Mouse (Mus musculus) MEL (cell line): ENCODE data around the gene Crybb1. TPM values are rescaled to one million over a fixed set of nuclear protein-coding genes. Genes with fewer than 3 reads are reported as not detected.

Source experiments
- DNase-seq: peaks from one replicate; pipeline ENCODE4 v3.0.0; 2011; ENCODE audit warnings: low read depth, low spot score
- H3K27ac ChIP-seq: 2 replicates; pipeline ENCODE4 v1.5.1; 2012; ENCODE audit warnings: low read depth, mild to moderate bottlenecking, control low read depth, low read length, moderate library complexity; ENCODE audit not compliant: control insufficient read depth
- H3K27me3 ChIP-seq, 2 experiments: fragments of 150-350 bp in 1 of 2; sonication (generic) in 1 of 2; 2 replicates each; pipeline ENCODE4 v1.6.1; 2012; ENCODE audit warnings: low read length in 2 of 2, mild to moderate bottlenecking in 2 of 2, improper control_type of control experiment in 1 of 2, moderate library complexity in 1 of 2; ENCODE audit not compliant: insufficient read depth in 2 of 2, control insufficient read depth in 1 of 2
- H3K36me3 ChIP-seq, 2 experiments: 2 replicates each; pipeline ENCODE4 v1.6.1; 2012 to 2014; ENCODE audit warnings: low read length in 2 of 2, improper control_type of control experiment in 1 of 2, inconsistent platforms in 1 of 2, mild to moderate bottlenecking in 1 of 2; ENCODE audit not compliant: insufficient read depth in 2 of 2, control insufficient read depth in 1 of 2
- H3K4me1 ChIP-seq, 2 experiments: fragments of 150-350 bp in 1 of 2; sonication (generic) in 1 of 2; 2 replicates each; pipeline ENCODE4 v1.6.1; 2012; ENCODE audit warnings: low read length in 2 of 2, improper control_type of control experiment in 1 of 2, mild to moderate bottlenecking in 1 of 2; ENCODE audit not compliant: insufficient read depth in 2 of 2, control insufficient read depth in 1 of 2
- H3K4me3 ChIP-seq, 2 experiments: fragments of 150-350 bp in 1 of 2; sonication (generic) in 1 of 2; 2 replicates each; pipeline ENCODE4 v1.5.1; 2012; ENCODE audit warnings: low read depth in 2 of 2, low read length in 2 of 2, mild to moderate bottlenecking in 2 of 2, moderate library complexity in 2 of 2, control low read depth in 1 of 2, improper control_type of control experiment in 1 of 2; ENCODE audit not compliant: control insufficient read depth in 1 of 2, insufficient read depth in 1 of 2
- H3K79me2 ChIP-seq: 2 replicates; pipeline ENCODE4 v1.6.1; 2012; ENCODE audit warnings: mild to moderate bottlenecking, low read length, moderate library complexity; ENCODE audit not compliant: control insufficient read depth, poor library complexity, insufficient read depth
- H3K9ac ChIP-seq: 2 replicates; pipeline ENCODE4 v1.6.1; 2012; ENCODE audit warnings: low read depth, mild to moderate bottlenecking, control low read depth, low read length, moderate library complexity; ENCODE audit not compliant: control insufficient read depth, poor library complexity, severe bottlenecking
- H3K9me3 ChIP-seq: fragments of 150-350 bp; sonication (generic); replicated peaks from 2 replicates; pipeline ENCODE4 v1.6.1; 2012; ENCODE audit warnings: mild to moderate bottlenecking, low read length, improper control_type of control experiment, moderate library complexity; ENCODE audit not compliant: insufficient read depth
- BHLHE40 ChIP-seq: IDR thresholded peaks from 2 replicates; pipeline ENCODE4 v1.6.1; 2012; ENCODE audit warnings: low read depth, mild to moderate bottlenecking, inconsistent platforms, low read length, improper control_type of control experiment, borderline replicate concordance
- CHD1 ChIP-seq: IDR thresholded peaks from 2 replicates; pipeline ENCODE4 v1.6.1; 2012; ENCODE audit warnings: low read depth, mild to moderate bottlenecking, inconsistent platforms, low read length, improper control_type of control experiment
- CTCF ChIP-seq, 3 experiments: IDR thresholded peaks in 2 of 3; conservative IDR thresholded peaks in 1 of 3; 2 replicates each; pipeline ENCODE4 v1.5.1; 2011 to 2012; ENCODE audit warnings: low read length in 3 of 3, low read depth in 2 of 3, mild to moderate bottlenecking in 2 of 3, improper control_type of control experiment in 1 of 3, inconsistent platforms in 1 of 3, mixed read lengths in 1 of 3, moderate library complexity in 1 of 3; ENCODE audit not compliant: control insufficient read depth in 1 of 3, insufficient read depth in 1 of 3, poor library complexity in 1 of 3, severe bottlenecking in 1 of 3
- ELF1 ChIP-seq: IDR thresholded peaks from 2 replicates; pipeline ENCODE4 v1.6.1; 2014; ENCODE audit warnings: low read depth, mild to moderate bottlenecking, inconsistent platforms, low read length, improper control_type of control experiment, moderate library complexity
- EP300 ChIP-seq, 2 experiments: IDR thresholded peaks; 2 replicates each; pipeline ENCODE4 v1.6.1; 2011; ENCODE audit warnings: improper control_type of control experiment in 2 of 2, low read length in 2 of 2, low read depth in 1 of 2, mild to moderate bottlenecking in 1 of 2
- GATA1 ChIP-seq: IDR thresholded peaks from 2 replicates; pipeline ENCODE4 v1.6.1; 2011; ENCODE audit warnings: low read depth, low read length, improper control_type of control experiment
- HCFC1 ChIP-seq: IDR thresholded peaks from 2 replicates; pipeline ENCODE4 v1.6.1; 2012; ENCODE audit warnings: low read depth, mild to moderate bottlenecking, inconsistent platforms, low read length, improper control_type of control experiment, moderate library complexity
- JUND ChIP-seq: IDR thresholded peaks from 2 replicates; pipeline ENCODE4 v1.6.1; 2011; ENCODE audit warnings: low read depth, mild to moderate bottlenecking, improper control_type of control experiment, low read length
- MAFK ChIP-seq: IDR thresholded peaks from 2 replicates; pipeline ENCODE4 v1.6.1; 2011; ENCODE audit warnings: low read depth, mild to moderate bottlenecking, low read length, improper control_type of control experiment, borderline replicate concordance
- MAX ChIP-seq: IDR thresholded peaks from 2 replicates; pipeline ENCODE4 v1.6.1; 2011; ENCODE audit warnings: low read length, improper control_type of control experiment
- MAZ ChIP-seq: IDR thresholded peaks from 2 replicates; pipeline ENCODE4 v1.6.1; 2012; ENCODE audit warnings: low read depth, mild to moderate bottlenecking, inconsistent platforms, low read length, improper control_type of control experiment
- MXI1 ChIP-seq: IDR thresholded peaks from 2 replicates; pipeline ENCODE4 v1.6.1; 2011; ENCODE audit warnings: mild to moderate bottlenecking, low read depth, low read length, improper control_type of control experiment
- MYB ChIP-seq: IDR thresholded peaks from 2 replicates; pipeline ENCODE4 v1.6.1; 2011; ENCODE audit warnings: mild to moderate bottlenecking, low read depth, low read length, improper control_type of control experiment
- NELFE ChIP-seq: IDR thresholded peaks from 2 replicates; pipeline ENCODE4 v1.6.1; 2011; ENCODE audit warnings: low read depth, low read length, improper control_type of control experiment
- NRF1 ChIP-seq: IDR thresholded peaks from 2 replicates; pipeline ENCODE4 v1.6.1; 2014; ENCODE audit warnings: low read depth, mild to moderate bottlenecking, inconsistent platforms, low read length, improper control_type of control experiment, moderate library complexity; ENCODE audit not compliant: poor library complexity, insufficient read depth, severe bottlenecking
- POLR2A ChIP-seq, 2 experiments: IDR thresholded peaks; 2 replicates each; pipeline ENCODE4 v1.6.1; 2011 to 2012; ENCODE audit warnings: low read length in 2 of 2, mild to moderate bottlenecking in 2 of 2, control low read depth in 1 of 2, improper control_type of control experiment in 1 of 2, low read depth in 1 of 2, moderate library complexity in 1 of 2; ENCODE audit not compliant: control insufficient read depth in 1 of 2, insufficient read depth in 1 of 2, poor library complexity in 1 of 2
- POLR2AphosphoS2 ChIP-seq: IDR thresholded peaks from 2 replicates; pipeline ENCODE4 v1.6.1; 2011; ENCODE audit warnings: low read length, improper control_type of control experiment
- POLR2AphosphoS5 ChIP-seq: IDR thresholded peaks from 2 replicates; pipeline ENCODE4 v1.6.1; 2012; ENCODE audit warnings: low read depth, borderline replicate concordance, mild to moderate bottlenecking, inconsistent platforms, low read length, moderate library complexity, mixed read lengths
- RAD21 ChIP-seq: IDR thresholded peaks from 2 replicates; pipeline ENCODE4 v1.6.1; 2011; ENCODE audit warnings: mild to moderate bottlenecking, low read depth, low read length, improper control_type of control experiment
- TCF12 ChIP-seq: IDR thresholded peaks from 2 replicates; pipeline ENCODE4 v1.6.1; 2014; ENCODE audit warnings: low read depth, mild to moderate bottlenecking, inconsistent platforms, low read length, improper control_type of control experiment, moderate library complexity
- ZC3H11A ChIP-seq: IDR thresholded peaks from 2 replicates; pipeline ENCODE4 v1.6.1; 2012; ENCODE audit warnings: low read depth, mild to moderate bottlenecking, inconsistent platforms, low read length, improper control_type of control experiment
- ZKSCAN1 ChIP-seq: IDR thresholded peaks from 2 replicates; pipeline ENCODE4 v1.6.1; 2012; ENCODE audit warnings: low read depth, mild to moderate bottlenecking, inconsistent platforms, low read length, improper control_type of control experiment, moderate library complexity
- ZMIZ1 ChIP-seq: IDR thresholded peaks from 2 replicates; pipeline ENCODE4 v1.6.1; 2012; ENCODE audit warnings: low read depth, mild to moderate bottlenecking, inconsistent platforms, low read length, improper control_type of control experiment, moderate library complexity
- ZNF384 ChIP-seq: IDR thresholded peaks from 2 replicates; pipeline ENCODE4 v1.6.1; 2012; ENCODE audit warnings: low read depth, mild to moderate bottlenecking, inconsistent platforms, low read length, improper control_type of control experiment
- polyA plus RNA-seq, 2 experiments: library from polyadenylated mRNA; stranded (reverse) in 1 of 2; unstranded in 1 of 2; fragments of >175 nt in 1 of 2; fragments of >200 nt in 1 of 2; gene quantifications; 2 replicates each; pipeline versions ENCODE4 v1.2.1 to v1.2.4; 2012; ENCODE audit warnings: low replicate concordance in 2 of 2, low read depth in 1 of 2; ENCODE audit not compliant: insufficient read length in 2 of 2, insufficient read depth in 1 of 2, missing spikeins in 1 of 2
- total RNA-seq: library from RNA; depleted of rRNA; stranded (reverse); fragments of 300-350 nt; gene quantifications from 2 replicates; pipeline ENCODE4 v1.2.3, GENCODE M21; 2012

Crybb1 gene
- total and polyA plus RNA-seq, 3 experiments = 0.24 to 0.27 TPM; not detected in 1

DNA sequence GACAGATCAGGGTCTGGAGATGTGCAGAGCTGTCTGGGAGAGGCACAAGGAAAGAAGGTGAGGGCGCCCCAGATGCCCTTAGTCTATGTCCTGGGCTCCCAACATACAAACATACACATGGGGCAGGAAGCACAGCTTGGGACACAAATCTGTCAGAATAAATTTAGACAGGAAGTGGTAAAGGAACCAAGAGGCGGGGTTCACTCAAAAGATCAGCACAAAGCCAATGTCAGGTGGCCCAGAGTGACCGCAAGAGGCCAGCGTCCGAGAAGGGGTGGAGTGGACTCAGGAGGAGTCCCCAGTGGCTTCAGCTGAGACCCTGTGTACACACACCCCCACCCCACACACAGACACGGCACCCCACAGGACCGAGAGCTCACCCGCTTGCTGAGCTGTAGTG is 35.4 kb upstream of the Crybb1 start:
- H3K9ac ChIP-seq = no peak overlapping the region
- H3K79me2 ChIP-seq = no peaks in the 10 kb centered on the region
- H3K36me3 ChIP-seq = no peaks in the 10 kb centered on the region
- TF ChIP-seq MAFK (no peak), ELF1 (no peak), NRF1 (no peak), POLR2AphosphoS5 (no peak), CTCF (IDR thresholded peaks at IDR 0.05 in 2 of 3, conservative IDR thresholded peaks at IDR 0.05 in 1 of 3; ENCODE audit: control insufficient read depth in 1 of 3, insufficient read depth in 1 of 3, low read depth in 2 of 3, low read length in 3 of 3, poor library complexity in 1 of 3, severe bottlenecking in 1 of 3) (no peak), ZMIZ1 (no peak), GATA1 (no peak), MXI1 (no peak), ZC3H11A (no peak), ZNF384 (no peak), BHLHE40 (no peak), MYB (no peak), POLR2AphosphoS2 (no peak), RAD21 (no peak), JUND (no peak), HCFC1 (no peak), CHD1 (no peak), TCF12 (no peak), MAX (no peak), POLR2A (IDR thresholded peaks at IDR 0.05; ENCODE audit: control insufficient read depth in 1 of 2, insufficient read depth in 1 of 2, low read depth in 1 of 2, low read length in 2 of 2, poor library complexity in 1 of 2) (no peak)
- no peaks in the 10 kb centered on the region for H3K4me1 ChIP-seq
- H3K4me3 ChIP-seq = no peak overlapping the region
- DNase-seq = no peak
- no peak overlapping the region for H3K27ac ChIP-seq
- H3K9me3 ChIP-seq = no peaks in the 10 kb centered on the region
- no peaks in the 10 kb centered on the region for H3K27me3 ChIP-seq

- no peak for TF ChIP-seq EP300 (IDR thresholded peaks at IDR 0.05; ENCODE audit: low read depth in 1 of 2, low read length in 2 of 2)
- TF ChIP-seq JUND = no peak
- no peak for TF ChIP-seq CHD1
- TF ChIP-seq ZMIZ1 = no peak
- no peak for TF ChIP-seq NELFE
- TF ChIP-seq BHLHE40 = no peak
- TF ChIP-seq MXI1 = no peak
- no peak for TF ChIP-seq MAFK
- no peak for TF ChIP-seq ZKSCAN1
- no peak for TF ChIP-seq CTCF (IDR thresholded peaks at IDR 0.05 in 2 of 3, conservative IDR thresholded peaks at IDR 0.05 in 1 of 3; ENCODE audit: control insufficient read depth in 1 of 3, insufficient read depth in 1 of 3, low read depth in 2 of 3, low read length in 3 of 3, poor library complexity in 1 of 3, severe bottlenecking in 1 of 3)
- no peak for TF ChIP-seq MAZ
- H3K79me2 ChIP-seq = no peaks in the 10 kb centered on the region
Observed at GRCm38 (mm10) chr5:112225591-112225990, 30.0 kb upstream of the Crybb1 start.

More at GRCm38 (mm10) chr5:112225591-112225990, 30.0 kb upstream of the Crybb1 start:
- H3K4me3 ChIP-seq = no peak overlapping the region
- no peak overlapping the region for H3K9ac ChIP-seq
- no peak for DNase-seq
- H3K36me3 ChIP-seq = no peaks in the 10 kb centered on the region
- no peak overlapping the region for H3K27ac ChIP-seq
- H3K4me1 ChIP-seq = no peaks in the 10 kb centered on the region
- H3K27me3 ChIP-seq = no peaks in the 10 kb centered on the region
- no peaks in the 10 kb centered on the region for H3K9me3 ChIP-seq
